Mouse (Mus musculus): ENCODE measurements at regions not wholly inside any gene's neighbourhood (a gene's known extent, or its start where the extent isn't known, plus 50 kb on each side); places are given as distances from the start of the nearest gene placed in this dataset.

DNA sequence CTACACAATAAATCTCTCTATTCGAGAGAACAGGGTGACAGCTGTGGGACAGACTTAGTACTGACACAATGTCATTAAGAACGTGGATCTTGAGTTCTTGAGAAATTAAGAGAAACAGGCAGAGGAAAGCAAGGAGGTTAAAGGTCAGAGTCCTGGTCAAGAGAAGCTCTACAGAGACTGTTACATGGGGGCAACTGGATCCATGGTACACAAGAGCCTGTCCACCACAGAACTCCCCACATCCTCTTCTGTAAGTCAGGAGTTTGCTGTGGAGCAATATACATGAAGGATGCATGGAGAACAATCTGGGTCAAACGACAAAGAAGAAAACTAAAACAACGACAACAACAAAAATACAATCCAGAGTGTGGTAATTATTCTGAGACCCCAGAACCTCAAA, 155.8 kb downstream of the Lmo4 start:
- 33% methylated on average over 4 of the region's 4 CpGs for WGBS
- H3K9me3 ChIP-seq (ENCODE audit: control insufficient read depth, low read length): no peaks in the 10 kb centered on the region
- no peak overlapping the region for H3K9ac ChIP-seq (ENCODE audit: low read length)
- no peak overlapping the region for H3K27ac ChIP-seq (ENCODE audit: low read depth, low read length)
- no peak overlapping the region for H3K4me3 ChIP-seq (ENCODE audit: low read depth, low read length)
- no peak for ATAC-seq (ENCODE audit: insufficient read depth, low FRiP score, low TSS enrichment)
- no peaks in the 10 kb centered on the region for H3K36me3 ChIP-seq (ENCODE audit: control insufficient read depth, insufficient read depth, low read length)
- no peaks in the 10 kb centered on the region for H3K27me3 ChIP-seq (ENCODE audit: control insufficient read depth, insufficient read depth, low read length)
- no peak overlapping the region for H3K4me2 ChIP-seq (ENCODE audit: low read depth)
- no peak for DNase-seq (ENCODE audit: low spot score)
- H3K4me1 ChIP-seq (ENCODE audit: control insufficient read depth, insufficient read depth, low read length): no peaks in the 10 kb centered on the region

DNA sequence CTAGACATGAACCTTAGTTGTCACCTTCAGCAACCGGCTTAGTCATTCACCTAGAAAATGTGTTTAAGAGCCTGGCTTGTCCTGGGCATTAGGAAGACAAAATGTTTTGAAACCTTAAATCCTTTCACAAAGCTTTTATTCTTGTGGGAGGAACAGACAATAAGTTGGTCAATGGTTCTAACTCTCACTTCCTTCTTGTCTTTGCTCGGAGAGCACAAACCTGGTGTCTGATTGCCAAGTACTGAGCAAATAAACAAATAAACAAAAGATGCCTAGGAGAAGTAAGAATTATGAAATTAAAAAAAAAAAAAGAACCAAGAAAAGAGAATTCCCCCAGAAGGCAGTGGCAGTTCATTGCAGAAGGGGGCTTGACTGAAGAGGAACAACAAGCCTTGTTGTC, 160.7 kb downstream of the Lmo4 start:
- DNase-seq (ENCODE audit: low spot score) (no peak), ATAC-seq (ENCODE audit: insufficient read depth, low FRiP score, low TSS enrichment) (no peak)
- no peaks in the 10 kb centered on the region for H3K9me3 ChIP-seq (ENCODE audit: control insufficient read depth, low read length)
- WGBS: 85% methylated on average over 2 of the region's 2 CpGs
- H3K9ac ChIP-seq (ENCODE audit: low read length): no peak overlapping the region
- no peaks in the 10 kb centered on the region for H3K36me3 ChIP-seq (ENCODE audit: control insufficient read depth, insufficient read depth, low read length)
- no peak overlapping the region for H3K27ac ChIP-seq (ENCODE audit: low read depth, low read length)
- H3K4me2 ChIP-seq (ENCODE audit: low read depth): no peak overlapping the region
- 0 out of 2 replicates have a peak, but pooled peaks cover 2% of the 10 kb centered on the region for H3K4me1 ChIP-seq (ENCODE audit: control insufficient read depth, insufficient read depth, low read length)
- no peaks in the 10 kb centered on the region for H3K27me3 ChIP-seq (ENCODE audit: control insufficient read depth, insufficient read depth, low read length)
- no peak overlapping the region for H3K4me3 ChIP-seq (ENCODE audit: low read depth, low read length)

DNA sequence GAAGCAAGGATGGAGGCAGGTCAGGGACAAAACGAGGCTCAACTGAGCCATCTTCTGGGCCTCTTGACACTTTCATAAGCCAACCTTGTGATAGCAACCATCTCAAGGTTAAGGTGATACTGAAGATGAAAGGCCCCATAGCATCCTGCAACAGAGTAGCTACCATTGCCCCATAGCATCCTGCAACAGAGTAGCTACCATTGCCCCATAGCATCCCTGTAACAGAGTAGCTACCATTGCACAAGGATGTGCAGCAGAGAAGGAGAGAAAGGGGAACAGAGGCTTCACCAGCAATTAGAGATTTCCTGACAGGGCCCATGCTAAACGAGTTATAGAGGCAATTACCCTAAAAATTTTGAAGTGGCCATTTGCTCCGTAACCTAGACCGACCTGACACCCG, 163.2 kb downstream of the Lmo4 start:
- no peak overlapping the region for H3K4me2 ChIP-seq (ENCODE audit: low read depth)

DNA sequence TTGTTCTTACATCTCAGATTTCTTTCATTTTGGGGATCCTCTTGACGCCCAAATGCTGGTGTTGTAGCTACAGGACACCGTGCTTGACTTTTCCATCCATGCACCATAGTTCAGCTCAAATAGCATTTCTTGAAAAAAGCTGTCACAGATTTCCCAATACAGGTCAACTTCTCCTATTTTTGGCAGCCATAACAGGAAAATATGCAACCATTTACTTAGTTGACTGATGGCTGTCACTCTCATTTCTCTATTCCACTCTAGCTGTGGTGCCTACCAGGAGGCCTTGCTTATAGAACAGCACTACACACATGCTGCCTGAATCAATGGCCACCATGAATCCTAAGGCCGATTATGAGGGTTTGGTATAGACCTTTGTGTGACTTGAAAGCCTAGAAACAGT, 165.5 kb downstream of the Lmo4 start:
- DNase-seq (ENCODE audit: low spot score) (no peak), ATAC-seq (ENCODE audit: insufficient read depth, low FRiP score, low TSS enrichment) (no peak)
- Histone ChIP-seq H3K4me1 (ENCODE audit: control insufficient read depth, insufficient read depth, low read length) (0 out of 2 replicates have a peak, but pooled peaks cover 2% of the 10 kb centered on the region), H3K36me3 (ENCODE audit: control insufficient read depth, insufficient read depth, low read length) (no peaks in the 10 kb centered on the region), H3K27me3 (ENCODE audit: control insufficient read depth, insufficient read depth, low read length) (no peaks in the 10 kb centered on the region), H3K4me2 (ENCODE audit: low read depth) (no peak overlapping the region), H3K27ac (ENCODE audit: low read depth, low read length) (no peak overlapping the region), H3K4me3 (ENCODE audit: low read depth, low read length) (no peak overlapping the region), H3K9me3 (ENCODE audit: control insufficient read depth, low read length) (no peaks in the 10 kb centered on the region), H3K9ac (ENCODE audit: low read length) (no peak overlapping the region)
- 95% methylated on average over 3 of the region's 3 CpGs for WGBS

More for the DNA sequence above, 163.2 kb downstream of the Lmo4 start:
- Histone ChIP-seq H3K27me3 (ENCODE audit: control insufficient read depth, insufficient read depth, low read length) (no peaks in the 10 kb centered on the region), H3K4me3 (ENCODE audit: low read depth, low read length) (no peak overlapping the region), H3K27ac (ENCODE audit: low read depth, low read length) (no peak overlapping the region), H3K9me3 (ENCODE audit: control insufficient read depth, low read length) (no peaks in the 10 kb centered on the region), H3K9ac (ENCODE audit: low read length) (no peak overlapping the region), H3K36me3 (ENCODE audit: control insufficient read depth, insufficient read depth, low read length) (no peaks in the 10 kb centered on the region), H3K4me1 (ENCODE audit: control insufficient read depth, insufficient read depth, low read length) (0 out of 2 replicates have a peak, but pooled peaks cover 2% of the 10 kb centered on the region)
- 63% methylated on average over 5 of the region's 5 CpGs for WGBS
- no peak for ATAC-seq (ENCODE audit: insufficient read depth, low FRiP score, low TSS enrichment)
- DNase-seq (ENCODE audit: low spot score): no peak

DNA sequence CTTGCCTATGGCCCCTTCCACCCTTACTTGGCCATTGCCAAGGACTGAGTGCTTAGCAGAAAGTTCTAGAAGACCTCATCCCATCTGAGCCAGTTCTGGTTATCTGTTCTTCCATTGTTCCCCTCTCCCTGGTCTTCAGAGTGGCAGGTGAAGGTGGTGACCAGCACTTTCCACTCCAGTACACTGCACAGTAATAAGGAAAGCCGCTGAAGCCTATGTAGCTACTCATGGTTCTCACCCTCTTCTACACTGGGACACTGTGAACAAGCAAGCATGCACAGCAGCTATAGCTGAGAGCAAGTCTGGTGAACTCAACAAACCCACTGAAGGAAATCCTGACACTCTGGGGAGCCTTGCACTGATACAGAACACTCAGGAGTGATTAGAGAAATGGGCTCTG, 175.4 kb downstream of the Lmo4 start:
- H3K27me3 ChIP-seq (ENCODE audit: control insufficient read depth, insufficient read depth, low read length): no peaks in the 10 kb centered on the region
- H3K4me2 ChIP-seq (ENCODE audit: low read depth): no peak overlapping the region
- H3K27ac ChIP-seq (ENCODE audit: low read depth, low read length): no peak overlapping the region
- no peak overlapping the region for H3K9ac ChIP-seq (ENCODE audit: low read length)
- H3K4me3 ChIP-seq (ENCODE audit: low read depth, low read length): no peak overlapping the region
- DNase-seq (ENCODE audit: low spot score) (no peak), ATAC-seq (ENCODE audit: insufficient read depth, low FRiP score, low TSS enrichment) (no peak)
- H3K9me3 ChIP-seq (ENCODE audit: control insufficient read depth, low read length): no peaks in the 10 kb centered on the region
- H3K4me1 ChIP-seq (ENCODE audit: control insufficient read depth, insufficient read depth, low read length): no peaks in the 10 kb centered on the region
- WGBS: 82% methylated on average over 1 of the region's 1 CpGs
- no peaks in the 10 kb centered on the region for H3K36me3 ChIP-seq (ENCODE audit: control insufficient read depth, insufficient read depth, low read length)

DNA sequence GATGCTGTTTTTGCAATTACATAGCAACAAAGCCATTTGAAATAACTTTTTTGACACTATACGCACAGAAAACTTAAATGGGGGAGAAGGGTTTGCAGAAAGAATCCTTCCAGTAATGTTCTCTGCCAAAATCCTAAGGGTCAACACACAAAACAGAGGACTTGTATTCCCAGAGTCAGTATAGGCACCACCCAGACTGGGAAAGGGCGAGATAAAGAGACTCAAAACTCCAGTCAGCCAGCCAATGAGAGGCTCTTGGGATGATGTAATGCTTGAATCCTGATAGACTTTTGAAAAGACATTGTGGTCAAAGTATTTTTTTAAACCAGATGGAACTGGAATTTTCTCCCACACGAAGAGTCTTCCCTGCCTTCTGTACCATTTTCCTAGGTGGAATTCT, 175.9 kb downstream of the Lmo4 start:
- Histone ChIP-seq H3K9me3 (ENCODE audit: control insufficient read depth, low read length) (no peaks in the 10 kb centered on the region), H3K27ac (ENCODE audit: low read depth, low read length) (no peak overlapping the region), H3K4me3 (ENCODE audit: low read depth, low read length) (no peak overlapping the region), H3K4me1 (ENCODE audit: control insufficient read depth, insufficient read depth, low read length) (no peaks in the 10 kb centered on the region), H3K27me3 (ENCODE audit: control insufficient read depth, insufficient read depth, low read length) (no peaks in the 10 kb centered on the region), H3K36me3 (ENCODE audit: control insufficient read depth, insufficient read depth, low read length) (no peaks in the 10 kb centered on the region), H3K4me2 (ENCODE audit: low read depth) (no peak overlapping the region), H3K9ac (ENCODE audit: low read length) (no peak overlapping the region)
- ATAC-seq (ENCODE audit: insufficient read depth, low FRiP score, low TSS enrichment) (no peak), DNase-seq (ENCODE audit: low spot score) (no peak)
- WGBS: 87% methylated on average over 3 of the region's 3 CpGs

DNA sequence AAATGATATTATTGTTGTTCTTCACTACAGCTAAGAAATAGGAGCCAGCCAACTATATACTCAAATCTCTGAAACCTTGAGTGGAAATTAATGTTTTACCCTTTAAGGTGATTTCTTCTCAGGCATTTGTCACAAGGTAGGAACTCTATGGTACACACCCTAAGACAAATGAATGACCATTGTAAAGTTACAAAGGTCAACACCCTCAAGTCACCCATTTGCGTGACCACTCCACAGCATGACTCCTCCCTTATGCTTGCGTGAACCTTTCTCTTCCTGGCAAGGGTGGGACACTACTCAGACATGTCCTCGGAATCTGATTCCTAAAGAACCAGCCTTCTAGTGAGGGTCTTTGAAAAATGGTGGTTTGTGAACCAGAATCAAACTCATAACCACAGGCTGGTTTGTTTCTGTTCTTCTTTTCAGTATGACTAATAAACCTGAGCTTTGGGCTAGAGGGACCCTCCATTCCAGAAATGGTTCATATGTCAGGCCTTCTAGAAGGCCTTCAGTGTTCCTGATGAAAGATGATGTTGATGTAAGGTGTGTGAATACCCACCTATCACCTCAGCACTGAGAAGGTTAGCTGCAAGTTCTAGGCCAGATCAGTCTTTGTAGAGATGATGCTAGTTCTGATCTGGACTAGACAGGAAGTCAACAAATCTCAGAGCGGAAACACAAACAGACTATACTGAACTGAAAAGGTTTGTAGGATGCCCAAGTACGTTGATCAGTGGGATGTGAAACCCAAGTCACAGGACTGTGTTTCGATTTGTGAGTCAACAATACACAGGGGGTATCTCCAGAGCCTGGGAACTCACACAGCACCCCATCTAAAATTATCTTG, 177.7 kb downstream of the Lmo4 start:
- Histone ChIP-seq H3K36me3 (ENCODE audit: control insufficient read depth, insufficient read depth, low read length) (no peaks in the 10 kb centered on the region), H3K4me1 (ENCODE audit: control insufficient read depth, insufficient read depth, low read length) (no peaks in the 10 kb centered on the region), H3K9me3 (ENCODE audit: control insufficient read depth, low read length) (no peaks in the 10 kb centered on the region), H3K4me2 (ENCODE audit: low read depth) (no peak overlapping the region), H3K27ac (ENCODE audit: low read depth, low read length) (no peak overlapping the region), H3K27me3 (ENCODE audit: control insufficient read depth, insufficient read depth, low read length) (no peaks in the 10 kb centered on the region), H3K4me3 (ENCODE audit: low read depth, low read length) (no peak overlapping the region), H3K9ac (ENCODE audit: low read length) (no peak overlapping the region)
- DNase-seq (ENCODE audit: low spot score): no peak
- 88% methylated on average over 6 of the region's 6 CpGs for WGBS
- no peak for ATAC-seq (ENCODE audit: insufficient read depth, low FRiP score, low TSS enrichment)

DNA sequence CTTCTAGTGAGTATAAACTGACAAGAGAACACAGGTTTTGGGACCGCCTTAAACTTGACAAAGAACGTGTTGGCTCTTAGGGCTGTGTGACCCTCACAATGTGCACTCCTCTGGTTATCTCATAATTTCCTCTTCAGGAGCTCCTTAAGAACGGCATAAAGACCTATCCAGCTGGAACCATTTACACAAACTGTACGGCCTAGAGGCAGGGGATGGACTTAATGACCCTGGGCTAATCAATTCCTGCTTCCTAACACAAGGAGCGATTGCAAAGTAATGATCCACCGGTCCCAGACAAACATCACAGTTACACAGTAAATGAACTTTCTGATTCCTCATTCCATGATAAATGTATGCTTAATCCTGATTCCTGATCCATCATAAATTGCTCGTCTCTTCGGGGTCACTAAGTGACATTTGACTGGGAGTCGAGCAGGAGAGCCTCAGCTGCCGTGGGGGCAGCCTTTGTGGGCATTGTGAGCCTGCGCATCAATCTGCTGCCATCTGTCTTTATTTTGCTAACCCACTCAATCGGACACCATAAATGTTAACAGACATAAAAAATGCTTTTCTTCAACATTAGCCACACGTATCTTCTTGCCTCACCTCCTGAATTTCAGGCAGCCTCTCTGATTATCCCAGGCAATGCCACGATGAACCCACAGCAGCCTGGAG, 179.4 kb downstream of the Lmo4 start:
- no peak overlapping the region for H3K4me3 ChIP-seq (ENCODE audit: low read depth, low read length)
- no peaks in the 10 kb centered on the region for H3K27me3 ChIP-seq (ENCODE audit: control insufficient read depth, insufficient read depth, low read length)
- 50% methylated on average over 14 of the region's 14 CpGs for WGBS
- ATAC-seq (ENCODE audit: insufficient read depth, low FRiP score, low TSS enrichment) (peak; percentile 46; the same call in 1 of the 2 replicates), DNase-seq (ENCODE audit: low spot score) (no peak)
- H3K4me1 ChIP-seq (ENCODE audit: control insufficient read depth, insufficient read depth, low read length): no peaks in the 10 kb centered on the region
- no peaks in the 10 kb centered on the region for H3K9me3 ChIP-seq (ENCODE audit: control insufficient read depth, low read length)
- H3K4me2 ChIP-seq (ENCODE audit: low read depth): no peak overlapping the region
- no peaks in the 10 kb centered on the region for H3K36me3 ChIP-seq (ENCODE audit: control insufficient read depth, insufficient read depth, low read length)
- H3K27ac ChIP-seq (ENCODE audit: low read depth, low read length): no peak overlapping the region
- H3K9ac ChIP-seq (ENCODE audit: low read length): no peak overlapping the region

DNA sequence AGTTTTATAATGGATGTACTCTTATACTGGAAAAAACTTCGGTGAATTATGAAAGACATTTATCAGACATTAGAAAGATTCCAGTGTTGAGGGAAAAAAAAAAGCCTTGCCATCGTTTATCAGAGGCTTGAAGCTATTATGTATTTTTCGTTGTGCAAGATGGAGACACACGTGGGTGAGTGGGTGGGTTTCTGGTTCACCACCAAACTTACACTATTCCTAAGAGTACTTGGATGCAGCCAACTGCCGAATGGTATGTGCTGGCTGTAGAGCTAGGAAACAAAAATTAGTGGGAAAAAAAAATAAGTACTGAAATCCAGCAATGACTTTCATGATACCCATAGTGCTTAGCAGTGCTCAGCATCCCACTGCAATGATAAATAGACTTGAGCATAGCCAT, 180.8 kb downstream of the Lmo4 start:
- no peak overlapping the region for H3K4me2 ChIP-seq (ENCODE audit: low read depth)
- ATAC-seq (ENCODE audit: insufficient read depth, low FRiP score, low TSS enrichment) (no peak), DNase-seq (ENCODE audit: low spot score) (no peak)
- no peak overlapping the region for H3K4me3 ChIP-seq (ENCODE audit: low read depth, low read length)
- no peaks in the 10 kb centered on the region for H3K9me3 ChIP-seq (ENCODE audit: control insufficient read depth, low read length)
- 90% methylated on average over 5 of the region's 5 CpGs for WGBS
- H3K4me1 ChIP-seq (ENCODE audit: control insufficient read depth, insufficient read depth, low read length): no peaks in the 10 kb centered on the region
- H3K36me3 ChIP-seq (ENCODE audit: control insufficient read depth, insufficient read depth, low read length): no peaks in the 10 kb centered on the region
- H3K27ac ChIP-seq (ENCODE audit: low read depth, low read length): no peak overlapping the region
- no peaks in the 10 kb centered on the region for H3K27me3 ChIP-seq (ENCODE audit: control insufficient read depth, insufficient read depth, low read length)
- H3K9ac ChIP-seq (ENCODE audit: low read length): no peak overlapping the region
